Mouse (Mus musculus): Measurements from ENCODE around the gene Hist1h1t.
"Not testable (repeated sequence)": the region's sequence is repeated elsewhere in the genome, so short reads cannot be mapped to it uniquely, and the experiment has no call there.

- not testable (repeated sequence) for TF ChIP-seq CTCF (IDR thresholded peaks at IDR 0.05; ENCODE audit: borderline replicate concordance, insufficient read depth, low read depth, low read length); POLR2A (IDR thresholded peaks at IDR 0.05; ENCODE audit: borderline replicate concordance, insufficient read depth, low read length)
Measured at GRCm38 (mm10) chr13:23717593-23718245, 22.1 kb downstream of the Hist1h1t start.
